Mouse (Mus musculus) heart, postnatal 0 days (tissue): Measurements from ENCODE around the gene Sox9. TPM values are rescaled to one million over a fixed set of nuclear protein-coding genes. Genes with fewer than 3 reads are reported as not detected.

Experiments used
- ATAC-seq: fragments of 200-750 bp; cut with Nextera tagmentation; 2 replicates; pipeline ENCODE4 v1.8.0; 2017; ENCODE audit warnings: low read depth, moderate number of reproducible peaks, moderate library complexity; ENCODE audit not compliant: insufficient read depth
- DNase-seq: peaks from one replicate; pipeline ENCODE4 v3.0.0-alpha.2; 2016; ENCODE audit warnings: low spot score
- H3K27ac ChIP-seq: fragments of 300-500 bp; sonication (generic); 2 replicates; pipeline ENCODE4 v1.5.1; 2014; ENCODE audit warnings: low read depth, mild to moderate bottlenecking
- H3K27me3 ChIP-seq: fragments of 300-500 bp; sonication (generic); 2 replicates; pipeline ENCODE4 v1.6.1; 2014; ENCODE audit warnings: low read length, mixed read lengths; ENCODE audit not compliant: control insufficient read depth, insufficient read depth
- H3K36me3 ChIP-seq: fragments of 300-500 bp; sonication (generic); replicated peaks from 2 replicates; pipeline ENCODE4 v1.6.1; 2014; ENCODE audit warnings: low read length, mixed read lengths; ENCODE audit not compliant: control insufficient read depth, insufficient read depth
- H3K4me1 ChIP-seq: fragments of 300-500 bp; sonication (generic); 2 replicates; pipeline ENCODE4 v1.6.1; 2014; ENCODE audit warnings: antibody characterized with exemption; ENCODE audit not compliant: control insufficient read depth, insufficient read depth
- H3K4me2 ChIP-seq: fragments of 300-500 bp; sonication (generic); 2 replicates; pipeline ENCODE4 v1.6.1; 2014; ENCODE audit warnings: low read depth, mild to moderate bottlenecking, low read length, moderate library complexity
- H3K4me3 ChIP-seq: fragments of 300-500 bp; sonication (generic); 2 replicates; pipeline ENCODE4 v1.5.1; 2014; ENCODE audit warnings: low read depth, low read length
- H3K9ac ChIP-seq: fragments of 300-500 bp; sonication (generic); replicated peaks from 2 replicates; pipeline ENCODE4 v1.6.1; 2014; ENCODE audit warnings: low read depth, low read length, mixed read lengths
- H3K9me3 ChIP-seq: fragments of 300-500 bp; sonication (generic); replicated peaks from 2 replicates; pipeline ENCODE4 v1.6.1; 2016; ENCODE audit warnings: low read length; ENCODE audit not compliant: control insufficient read depth
- CTCF ChIP-seq: IDR thresholded peaks from 2 replicates; pipeline ENCODE4 v1.5.1; 2016; ENCODE audit warnings: antibody characterized with exemption, control low read depth, low read depth
- EP300 ChIP-seq: IDR thresholded peaks from 2 replicates; pipeline ENCODE4 v1.6.1; 2016; ENCODE audit warnings: antibody characterized with exemption, low read depth
- WGBS: fragments of 180-500 bp; shearing (Covaris S2); extraction: QIAGEN DNeasy Blood & Tissue Kit; methylation state at CpG from one replicate; pipeline ENCODE4 v1.1.7; 2014; 5-methylcytosine and 5-hydroxymethylcytosine counted together
- polyA plus RNA-seq: library from polyadenylated mRNA; unstranded; fragments of >200 nt; fragmentation: Nextera tagmentation; extraction: Ambion mirVana; gene quantifications from 2 replicates; pipeline ENCODE4 v1.2.1, GENCODE M21; 2015
- total RNA-seq: library from RNA; depleted of rRNA; stranded (reverse); fragments of >200 nt; gene quantifications from 2 replicates; pipeline ENCODE4 v1.2.3, GENCODE M21; 2014; ENCODE audit warnings: low replicate concordance

Gene Sox9
- total and polyA plus RNA-seq, 2 experiments from 2014 or later: 3.4 to 9.5 TPM

DNA sequence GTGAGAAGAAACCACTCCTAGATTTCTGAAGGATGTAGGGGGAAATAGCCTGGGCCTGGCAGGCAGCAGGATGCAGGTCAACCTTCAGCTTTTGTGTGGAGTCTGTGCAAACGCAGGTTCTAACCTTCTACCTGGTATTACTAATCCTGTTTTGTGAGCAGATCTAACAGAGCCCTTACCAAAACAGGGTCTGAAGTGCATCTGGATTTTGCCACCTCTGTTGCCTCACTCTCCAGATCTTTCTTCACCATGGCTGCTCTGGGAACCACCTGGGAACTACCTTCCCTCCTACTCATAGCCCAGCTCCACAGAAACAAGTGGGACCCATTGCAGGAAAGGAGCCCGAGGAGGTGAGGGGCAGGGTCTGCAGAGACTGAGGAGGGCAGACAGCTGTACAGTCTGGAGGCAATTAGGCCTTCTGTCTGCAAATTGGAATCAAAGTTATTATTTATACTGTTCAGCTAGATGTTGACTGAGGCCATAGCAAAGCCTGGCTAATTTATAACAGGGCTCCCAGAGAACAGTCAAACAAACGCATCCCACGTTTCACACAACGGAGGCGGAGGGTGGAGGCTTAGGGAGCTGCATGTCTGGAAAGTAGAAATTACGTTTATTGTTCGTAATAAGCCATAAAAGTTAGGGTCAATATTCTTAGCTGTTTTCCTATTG, 25.9 kb downstream of the Sox9 start:
- no peak for ATAC-seq
- TF ChIP-seq CTCF (no peak), EP300 (no peak)
- no peaks in the 10 kb centered on the region for H3K36me3 ChIP-seq
- no peak overlapping the region for H3K27ac ChIP-seq
- peaks cover 17% of the 10 kb centered on the region; the same call in 1 of the 2 replicates for H3K27me3 ChIP-seq
- H3K9me3 ChIP-seq: no peaks in the 10 kb centered on the region
- 0 out of 2 replicates have a peak, but pooled peaks cover 10% of the 10 kb centered on the region for H3K4me1 ChIP-seq
- H3K9ac ChIP-seq: no peak overlapping the region
- no peak overlapping the region for H3K4me2 ChIP-seq
- 79% methylated on average over 8 of the region's 8 CpGs for WGBS
- H3K4me3 ChIP-seq: no peak overlapping the region
- no peak for DNase-seq

DNA sequence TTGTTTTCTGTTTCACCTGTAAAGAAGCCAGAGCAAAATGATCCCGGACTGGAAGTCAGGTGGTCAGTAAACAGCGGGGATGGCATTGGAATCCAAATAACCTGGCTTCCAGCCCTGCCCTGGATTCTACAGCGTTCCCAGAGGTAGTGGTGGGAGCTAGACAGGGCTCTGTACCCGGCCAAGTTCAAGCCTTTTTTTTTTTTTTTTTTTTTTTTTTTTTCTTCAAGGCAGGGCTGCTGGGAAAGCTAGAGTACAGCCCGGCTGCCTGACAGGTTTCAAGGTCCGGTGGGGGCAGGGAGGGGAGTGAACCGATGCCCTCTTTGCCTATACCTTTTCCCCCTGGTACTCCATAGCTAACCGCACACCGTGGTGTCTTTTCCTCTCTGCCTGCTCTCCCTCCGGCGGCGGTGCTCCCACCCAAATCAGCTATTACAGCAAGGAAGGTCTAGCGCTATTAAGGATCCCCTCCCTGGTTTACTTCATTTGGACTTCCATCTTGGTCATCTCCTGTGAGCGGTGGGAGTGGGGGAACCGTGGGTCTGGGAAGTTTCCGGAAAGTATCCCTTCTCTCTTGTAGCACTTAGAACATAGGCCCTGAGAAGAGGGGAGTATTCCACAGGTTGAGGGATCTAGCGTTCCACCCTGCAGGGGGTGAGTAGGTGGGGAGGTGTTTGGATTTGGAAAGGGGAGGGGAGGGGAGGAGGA, 28.6 kb downstream of the Sox9 start:
- no peak for TF ChIP-seq EP300
- no peak for TF ChIP-seq CTCF
- H3K4me3 ChIP-seq: peak overlapping the region; percentile 32
- ATAC-seq (no peak), DNase-seq (no peak)
- no peak overlapping the region; the same call in 1 of the 2 replicates for H3K9ac ChIP-seq
- 0 out of 2 replicates have a peak, but pooled peaks cover 10% of the 10 kb centered on the region for H3K4me1 ChIP-seq
- H3K27me3 ChIP-seq: peaks cover 17% of the 10 kb centered on the region; the same call in 1 of the 2 replicates
- WGBS: 2% methylated on average over 17 of the region's 17 CpGs
- no peaks in the 10 kb centered on the region for H3K9me3 ChIP-seq
- no peak overlapping the region for H3K27ac ChIP-seq
- H3K4me2 ChIP-seq: peak overlapping the region; percentile 61
- H3K36me3 ChIP-seq: no peaks in the 10 kb centered on the region

DNA sequence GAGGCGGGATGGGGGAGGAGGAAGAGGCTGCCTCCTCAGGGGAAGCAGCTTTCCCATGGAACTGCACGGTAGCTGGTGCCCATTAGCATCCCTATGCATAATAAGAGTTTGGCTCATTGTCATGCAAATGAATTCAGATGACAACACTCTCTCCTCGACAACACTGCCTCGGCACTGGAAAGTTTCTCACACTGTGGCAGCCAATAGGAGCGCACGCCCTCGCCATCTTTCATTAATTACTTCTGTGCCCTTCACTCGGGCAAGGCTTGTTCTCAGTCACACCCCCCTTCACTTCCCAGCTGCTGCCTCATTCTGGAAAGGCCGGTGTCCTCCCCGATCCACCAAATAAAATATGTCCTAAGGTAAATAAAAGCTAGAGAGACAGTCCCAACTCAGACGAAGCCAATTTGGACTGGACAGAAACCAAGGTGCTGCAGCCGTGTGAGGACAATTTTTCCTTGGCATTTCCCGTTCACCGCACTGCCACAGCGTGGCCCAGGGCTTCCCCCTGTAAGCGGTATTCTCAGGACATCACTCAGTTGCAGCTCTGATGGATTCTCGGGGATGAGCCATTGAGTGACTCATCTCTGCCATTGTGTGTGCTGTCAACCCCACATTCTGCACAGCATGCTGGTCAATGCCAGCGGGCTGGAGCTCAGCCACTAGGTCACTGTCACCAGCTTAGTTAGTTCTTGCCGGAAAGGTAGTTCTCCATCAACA, 29.3 kb downstream of the Sox9 start:
- 0 out of 2 replicates have a peak, but pooled peaks have one; percentile 33 for ATAC-seq
- H3K4me1 ChIP-seq: 0 out of 2 replicates have a peak, but pooled peaks cover 10% of the 10 kb centered on the region
- H3K36me3 ChIP-seq: no peaks in the 10 kb centered on the region
- no peak for DNase-seq
- WGBS: 7% methylated on average over 19 of the region's 19 CpGs
- peak overlapping the region; percentile 32 for H3K4me3 ChIP-seq
- no peak overlapping the region for H3K27ac ChIP-seq
- no peaks in the 10 kb centered on the region for H3K9me3 ChIP-seq
- H3K9ac ChIP-seq: no peak overlapping the region
- peak overlapping the region; percentile 61 for H3K4me2 ChIP-seq
- peaks cover 17% of the 10 kb centered on the region; the same call in 1 of the 2 replicates for H3K27me3 ChIP-seq
- TF ChIP-seq CTCF: no peak

- Histone ChIP-seq H3K9me3 (no peaks in the 10 kb centered on the region), H3K4me1 (no peaks in the 10 kb centered on the region), H3K27me3 (no peaks in the 10 kb centered on the region), H3K4me2 (no peak overlapping the region), H3K9ac (no peak overlapping the region), H3K27ac (no peak overlapping the region), H3K36me3 (no peaks in the 10 kb centered on the region), H3K4me3 (no peak overlapping the region)
- no peak for TF ChIP-seq EP300
- TF ChIP-seq CTCF: no peak
- 54% methylated on average over 14 of the region's 14 CpGs for WGBS
- no peak for ATAC-seq
- no peak for DNase-seq
Observed at GRCm38 (mm10) chr11:112817829-112818650, 36.0 kb downstream of the Sox9 start.
